Mouse (Mus musculus) heart, embryonic 10.5 days (tissue): ENCODE results near the gene Txlna. TPM values are rescaled to one million over a fixed set of nuclear protein-coding genes. Genes with fewer than 3 reads are reported as not detected.

Source experiments
- DNase-seq: peaks from one replicate; pipeline ENCODE4 v3.0.0-alpha.2; 2017; ENCODE audit warnings: low spot score
- H3K27ac ChIP-seq: fragments of 300-500 bp; sonication (generic); 2 replicates; pipeline ENCODE4 v1.5.1; 2016; ENCODE audit warnings: mild to moderate bottlenecking
- H3K27me3 ChIP-seq: fragments of 300-500 bp; sonication (generic); 2 replicates; pipeline ENCODE4 v1.6.1; 2016; ENCODE audit warnings: mild to moderate bottlenecking; ENCODE audit not compliant: poor library complexity, insufficient read depth, severe bottlenecking
- H3K36me3 ChIP-seq: fragments of 300-500 bp; sonication (generic); 2 replicates; pipeline ENCODE4 v1.6.1; 2016; ENCODE audit warnings: mild to moderate bottlenecking, moderate library complexity
- H3K4me1 ChIP-seq: fragments of 300-500 bp; sonication (generic); 2 replicates; pipeline ENCODE4 v1.6.1; 2016; ENCODE audit warnings: mild to moderate bottlenecking
- H3K4me3 ChIP-seq: fragments of 300-500 bp; sonication (generic); 2 replicates; pipeline ENCODE4 v1.5.1; 2016; ENCODE audit warnings: mild to moderate bottlenecking, moderate library complexity
- H3K9me3 ChIP-seq: fragments of 300-500 bp; sonication (generic); 2 replicates; pipeline ENCODE4 v1.6.1; 2016; ENCODE audit warnings: mild to moderate bottlenecking, moderate library complexity
- WGBS: fragments of 180-500 bp; shearing (Covaris S2); methylation state at CpG from one replicate; pipeline ENCODE4 v1.1.7; 2016; 5-methylcytosine and 5-hydroxymethylcytosine counted together
- polyA plus RNA-seq: library from polyadenylated mRNA; unstranded; fragments of >200 nt; fragmentation: Nextera tagmentation; extraction: Ambion mirVana; gene quantifications from 2 replicates; pipeline ENCODE4 v1.2.1, GENCODE M21; 2016

Gene Txlna
- polyA plus RNA-seq, result 71.7 and 72.4 TPM in 2 replicates

GRCm38 (mm10) chr4:129640638-129641467 lies at the start of gene Txlna:
TSS of gene Txlna (minus strand) at chr4:129641065.
- H3K36me3 ChIP-seq, result peaks cover 54% of the 10 kb centered on the region
- under 1% methylated on average over 60 of the region's 60 CpGs for WGBS
- DNase-seq, result peak; percentile 99

DNA sequence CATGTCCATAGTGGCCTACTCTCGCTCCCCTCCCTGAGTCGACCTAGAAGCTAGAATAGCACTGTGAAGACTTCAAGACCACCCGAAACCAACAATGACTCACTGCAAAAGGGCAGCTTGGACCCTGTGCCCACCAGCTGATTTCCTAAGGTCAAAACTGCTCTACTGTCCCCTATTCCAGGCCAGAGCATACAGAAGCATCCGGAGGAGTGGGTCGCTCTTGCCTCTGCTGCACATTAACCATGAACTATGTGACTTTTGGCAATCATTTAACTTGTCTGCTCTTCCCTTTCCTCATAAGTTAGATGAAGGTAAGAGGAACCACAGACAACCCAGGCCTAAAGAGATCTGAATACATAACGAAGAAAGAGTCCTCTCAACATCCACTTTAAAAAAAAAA lies 43.7 kb upstream of the Txlna start:
- no peaks in the 10 kb centered on the region for H3K27me3 ChIP-seq
- H3K36me3 ChIP-seq, result peaks cover 90% of the 10 kb centered on the region
- WGBS, result 91% methylated on average over 6 of the region's 6 CpGs
- no peaks in the 10 kb centered on the region for H3K4me1 ChIP-seq
- DNase-seq, result no peak
- no peaks in the 10 kb centered on the region for H3K9me3 ChIP-seq
- no peak overlapping the region for H3K27ac ChIP-seq
- no peak overlapping the region for H3K4me3 ChIP-seq

More at GRCm38 (mm10) chr4:129640638-129641467, at the start of gene Txlna:
- H3K27me3 ChIP-seq, result no peaks in the 10 kb centered on the region
- peak within 1 kb of the TSS; percentile 76 for H3K4me3 ChIP-seq
- H3K9me3 ChIP-seq, result no peaks in the 10 kb centered on the region
- peak within 1 kb of the TSS; percentile 94 for H3K27ac ChIP-seq
- peaks cover 15% of the 10 kb centered on the region for H3K4me1 ChIP-seq

DNA sequence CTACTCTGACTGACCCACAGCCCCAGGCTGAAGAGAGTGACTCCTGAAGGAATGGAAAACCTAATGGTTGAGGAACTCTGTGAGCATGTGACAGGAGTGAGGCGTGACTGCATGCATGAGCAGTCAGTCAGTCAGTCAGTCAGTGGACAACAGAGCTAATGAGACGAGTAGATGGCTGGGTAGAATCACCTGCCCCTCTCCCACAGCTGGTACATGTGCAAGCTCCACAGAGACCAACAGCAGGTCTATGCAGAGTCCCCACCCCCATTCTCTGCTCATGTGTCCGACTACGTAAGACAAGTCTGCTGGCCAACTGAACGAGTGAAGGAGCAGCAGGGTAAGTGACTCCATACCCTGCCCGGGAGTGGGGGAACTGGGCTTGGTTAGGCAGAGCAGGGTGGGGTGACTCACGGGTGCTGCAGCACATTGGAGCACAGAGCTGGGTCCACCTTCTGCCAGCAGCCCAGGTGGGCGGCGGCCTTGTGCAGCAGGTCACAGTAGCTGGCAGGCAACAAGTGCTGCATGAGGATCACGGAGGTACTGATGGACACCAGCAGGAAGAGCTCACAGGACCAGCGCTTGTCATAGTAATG lies 43.1 kb upstream of the Txlna start:
- Histone ChIP-seq H3K4me1 (no peaks in the 10 kb centered on the region), H3K9me3 (no peaks in the 10 kb centered on the region), H3K27me3 (no peaks in the 10 kb centered on the region), H3K27ac (no peak overlapping the region), H3K4me3 (no peak overlapping the region), H3K36me3 (peaks cover 88% of the 10 kb centered on the region)
- WGBS, result 86% methylated on average over 11 of the region's 11 CpGs
- DNase-seq, result no peak

DNA sequence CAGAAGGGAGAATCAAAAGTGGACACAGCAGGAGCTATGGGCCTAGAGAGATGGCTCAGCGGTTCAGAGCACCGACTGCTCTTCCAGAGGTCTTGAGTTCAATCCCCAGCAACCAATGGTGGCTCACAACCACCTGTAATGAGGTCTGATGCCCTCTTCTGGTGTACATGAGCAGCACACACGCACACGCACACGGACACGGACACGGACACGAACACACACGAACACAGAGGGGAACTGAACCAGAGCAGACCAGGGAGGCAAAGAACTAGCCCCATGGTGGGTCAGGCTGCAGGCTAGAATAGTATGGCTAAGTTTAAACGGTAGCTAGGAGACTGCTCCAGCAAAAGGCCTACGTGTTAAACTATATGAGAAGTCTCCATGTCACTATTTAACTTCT lies 41.0 kb upstream of the Txlna start:
- DNase-seq, result no peak
- H3K4me3 ChIP-seq, result no peak overlapping the region
- 94% methylated on average over 11 of the region's 11 CpGs for WGBS
- H3K36me3 ChIP-seq, result peaks cover 87% of the 10 kb centered on the region
- no peaks in the 10 kb centered on the region for H3K4me1 ChIP-seq
- no peaks in the 10 kb centered on the region for H3K9me3 ChIP-seq
- no peak overlapping the region for H3K27ac ChIP-seq
- no peaks in the 10 kb centered on the region for H3K27me3 ChIP-seq

DNA sequence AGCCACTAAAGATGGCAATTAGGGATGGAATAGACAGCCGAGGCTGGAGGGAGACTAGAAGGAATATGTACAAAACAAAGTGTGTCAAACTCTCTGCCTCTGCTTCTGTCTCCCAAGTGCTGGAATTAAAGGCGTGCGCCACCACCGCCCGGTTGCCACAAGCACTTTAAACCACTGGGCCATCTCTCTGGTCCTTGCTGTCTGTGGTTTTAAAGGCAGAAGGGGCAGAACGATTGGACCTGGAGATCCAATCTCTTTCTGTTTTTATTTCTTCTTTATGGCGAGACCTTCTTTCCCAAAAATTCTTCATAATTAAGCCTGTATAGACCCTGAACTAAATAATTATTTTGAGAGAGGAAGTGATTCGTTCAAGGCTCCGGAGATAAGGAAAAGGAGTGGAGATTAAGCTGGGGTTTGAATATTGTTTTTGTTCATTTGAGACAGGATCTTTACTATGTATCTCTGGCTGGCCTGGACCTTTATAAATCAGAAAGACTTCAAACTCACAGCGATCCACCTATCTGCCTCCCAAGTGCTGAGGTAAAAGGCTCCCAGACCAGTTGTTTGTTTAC lies 32.1 kb upstream of the Txlna start:
- 5% methylated on average over 10 of the region's 10 CpGs for WGBS
- H3K27ac ChIP-seq, result peak overlapping the region; percentile 98
- DNase-seq, result no peak
- no peaks in the 10 kb centered on the region for H3K9me3 ChIP-seq
- H3K4me1 ChIP-seq, result peaks cover 18% of the 10 kb centered on the region
- H3K36me3 ChIP-seq, result peaks cover 27% of the 10 kb centered on the region
- peak overlapping the region; percentile 100 for H3K4me3 ChIP-seq
- no peaks in the 10 kb centered on the region for H3K27me3 ChIP-seq

GRCm38 (mm10) chr4:129672083-129672877 lies 31.4 kb upstream of the Txlna start, which contains the start of gene Kpna6:
TSS of gene Kpna6 (minus strand) at chr4:129672767.
- WGBS, result under 1% methylated on average over 65 of the region's 65 CpGs
- H3K9me3 ChIP-seq, result no peaks in the 10 kb centered on the region
- DNase-seq, result peak; percentile 97

DNA sequence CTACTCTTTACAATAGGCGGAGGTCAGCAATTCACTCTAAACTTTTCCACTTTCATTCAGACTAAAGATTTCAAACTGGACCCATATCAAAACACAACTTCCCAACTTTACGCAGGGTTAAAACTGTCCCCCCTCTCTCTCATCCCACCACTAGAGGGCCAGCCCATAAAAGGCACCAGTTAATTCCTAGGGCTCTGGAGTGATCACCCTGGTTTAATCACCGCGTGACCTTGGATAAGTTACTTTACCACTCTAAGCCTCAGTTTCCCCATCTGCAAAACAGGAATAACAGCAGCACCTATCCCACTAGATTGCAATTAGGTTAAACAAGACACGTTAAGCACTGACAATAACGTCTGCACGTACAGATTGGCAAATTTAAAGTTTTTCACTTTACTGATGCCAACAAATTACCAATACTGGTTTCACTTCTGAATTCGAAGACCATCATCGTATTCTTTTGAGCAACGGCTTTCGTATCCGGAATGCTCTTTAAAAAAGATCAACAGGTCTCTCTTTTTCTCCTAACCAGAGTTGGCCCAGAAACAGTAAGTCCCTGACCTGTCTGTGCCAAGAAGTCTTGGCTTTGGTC lies 30.7 kb upstream of the Txlna start:
- no peak for DNase-seq
- H3K27ac ChIP-seq, result peak overlapping the region; percentile 98
- WGBS, result 7% methylated on average over 12 of the region's 12 CpGs
- peak overlapping the region; percentile 100 for H3K4me3 ChIP-seq
- no peaks in the 10 kb centered on the region for H3K27me3 ChIP-seq
- H3K4me1 ChIP-seq, result peaks cover 18% of the 10 kb centered on the region
- H3K9me3 ChIP-seq, result no peaks in the 10 kb centered on the region
- peaks cover 25% of the 10 kb centered on the region for H3K36me3 ChIP-seq

More at GRCm38 (mm10) chr4:129672083-129672877, 31.4 kb upstream of the Txlna start, which contains the start of gene Kpna6:
- Histone ChIP-seq H3K4me1 (peaks cover 18% of the 10 kb centered on the region), H3K4me3 (peak within 1 kb of the TSS; percentile 100), H3K27ac (peak within 1 kb of the TSS; percentile 98), H3K36me3 (peaks cover 27% of the 10 kb centered on the region), H3K27me3 (no peaks in the 10 kb centered on the region)

DNA sequence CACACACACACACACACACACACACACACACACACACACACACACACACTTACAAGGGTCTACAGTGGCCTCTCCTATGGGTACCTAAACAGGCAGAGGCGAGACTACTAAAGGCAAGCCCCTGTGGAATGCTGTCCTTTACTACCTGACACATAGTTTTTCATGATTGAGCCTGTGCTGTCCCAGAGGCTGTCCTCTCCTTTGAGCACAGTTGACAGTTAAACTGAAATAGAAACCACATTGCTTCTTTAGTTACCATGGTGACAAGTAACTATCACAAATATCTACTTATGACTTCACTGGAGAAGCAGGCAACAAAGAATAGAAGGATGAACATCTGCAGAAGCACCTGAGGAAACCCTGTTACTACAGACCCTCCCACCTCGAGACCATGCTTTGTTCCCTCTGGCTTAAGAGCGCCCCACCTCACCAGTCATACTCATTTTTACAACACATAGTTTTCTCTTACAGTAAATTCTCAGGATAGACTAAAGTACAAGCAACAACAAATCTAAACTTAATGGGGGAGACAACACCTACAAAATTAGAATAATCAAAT lies 21.5 kb upstream of the Txlna start:
- H3K27ac ChIP-seq, result no peak overlapping the region
- H3K36me3 ChIP-seq, result peaks cover 69% of the 10 kb centered on the region
- no peak overlapping the region for H3K4me3 ChIP-seq
- no peaks in the 10 kb centered on the region for H3K27me3 ChIP-seq
- WGBS, result 94% methylated on average over 3 of the region's 3 CpGs
- H3K9me3 ChIP-seq, result no peaks in the 10 kb centered on the region
- no peaks in the 10 kb centered on the region for H3K4me1 ChIP-seq
- DNase-seq, result no peak

GRCm38 (mm10) chr4:129661584-129661983 lies 20.7 kb upstream of the Txlna start:
- peaks cover 72% of the 10 kb centered on the region for H3K36me3 ChIP-seq
- no peak overlapping the region for H3K4me3 ChIP-seq
- no peaks in the 10 kb centered on the region for H3K27me3 ChIP-seq
- no peak for DNase-seq
- no peaks in the 10 kb centered on the region for H3K4me1 ChIP-seq
- H3K27ac ChIP-seq, result no peak overlapping the region
- H3K9me3 ChIP-seq, result no peaks in the 10 kb centered on the region
- 91% methylated on average over 3 of the region's 3 CpGs for WGBS

DNA sequence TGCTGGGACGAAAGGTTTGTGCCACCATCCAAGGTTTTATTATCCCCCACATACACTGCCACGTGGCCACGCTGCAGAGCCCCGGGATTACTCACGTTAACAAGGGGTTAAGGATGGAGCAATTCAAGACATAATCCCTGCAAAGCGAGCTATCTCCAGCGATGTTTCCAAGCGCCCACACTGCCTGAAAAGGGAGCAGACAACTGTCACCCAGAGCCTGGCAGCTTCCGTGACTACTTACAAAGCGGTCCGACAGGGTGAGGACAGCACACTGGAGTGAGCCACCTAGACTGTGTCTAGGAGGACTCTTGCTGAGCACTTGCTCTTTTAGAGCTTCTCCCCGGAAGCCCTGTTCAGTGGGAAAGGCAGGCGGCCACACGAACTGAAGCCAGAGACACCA lies 13.9 kb upstream of the Txlna start:
- WGBS, result 92% methylated on average over 14 of the region's 14 CpGs

GRCm38 (mm10) chr4:129650359-129650758 lies 9.5 kb upstream of the Txlna start:
- no peak overlapping the region for H3K4me3 ChIP-seq
- no peaks in the 10 kb centered on the region for H3K9me3 ChIP-seq
- WGBS, result 94% methylated on average over 8 of the region's 8 CpGs
- H3K27ac ChIP-seq, result no peak overlapping the region
- H3K27me3 ChIP-seq, result no peaks in the 10 kb centered on the region
- no peaks in the 10 kb centered on the region for H3K4me1 ChIP-seq
- DNase-seq, result no peak
- peaks cover 97% of the 10 kb centered on the region for H3K36me3 ChIP-seq

More for the DNA sequence above, 13.9 kb upstream of the Txlna start:
- H3K4me1 ChIP-seq, result no peaks in the 10 kb centered on the region
- no peak overlapping the region for H3K27ac ChIP-seq
- H3K9me3 ChIP-seq, result no peaks in the 10 kb centered on the region
- H3K27me3 ChIP-seq, result no peaks in the 10 kb centered on the region
- DNase-seq, result no peak
- no peak overlapping the region for H3K4me3 ChIP-seq
- H3K36me3 ChIP-seq, result peaks cover 94% of the 10 kb centered on the region

GRCm38 (mm10) chr4:129648656-129649055 lies 7.8 kb upstream of the Txlna start:
- DNase-seq, result no peak
- no peaks in the 10 kb centered on the region for H3K4me1 ChIP-seq
- H3K9me3 ChIP-seq, result no peaks in the 10 kb centered on the region
- H3K27ac ChIP-seq, result no peak overlapping the region
- no peaks in the 10 kb centered on the region for H3K27me3 ChIP-seq
- no peak overlapping the region for H3K4me3 ChIP-seq
- 72% methylated on average over 1 of the region's 1 CpGs for WGBS
- H3K36me3 ChIP-seq, result peaks cover 92% of the 10 kb centered on the region
